Mouse (Mus musculus): ENCODE data around the gene 9430097D07Rik. TPM values are rescaled to one million over a fixed set of nuclear protein-coding genes. Genes with fewer than 3 reads are reported as not detected.

The 9430097D07Rik gene
- polyA plus RNA-seq, 1 experiment: not detected

DNA sequence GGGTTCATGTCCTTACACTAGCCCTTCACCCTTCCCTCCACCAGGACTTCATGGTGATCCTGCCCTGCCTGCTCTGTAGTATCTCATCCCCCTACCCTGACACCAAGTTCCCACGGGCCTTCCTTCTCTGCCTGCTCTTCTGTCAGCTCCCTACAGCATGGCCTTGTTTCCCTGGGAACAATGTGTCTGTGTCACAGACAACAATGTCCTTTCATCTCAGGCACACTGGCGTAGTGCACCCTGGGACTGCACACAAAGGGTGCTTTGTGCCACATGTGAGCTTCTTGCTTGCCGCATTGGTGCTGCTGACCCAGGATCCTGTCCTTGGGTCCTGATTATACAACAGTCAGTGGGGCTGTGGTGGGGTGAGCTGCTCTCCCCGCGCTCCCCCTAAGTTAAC lies 15.9 kb downstream of the 9430097D07Rik start:
- TF ChIP-seq POLR2A (IDR thresholded peaks at IDR 0.05; ENCODE audit: insufficient read depth, low read length) (no peak), EP300 (IDR thresholded peaks at IDR 0.05; ENCODE audit: insufficient read depth, low read depth, low read length) (no peak), CTCF (IDR thresholded peaks at IDR 0.05; ENCODE audit: low read depth, low read length) (no peak)
- Histone ChIP-seq H3K9me3 (replicated peaks; ENCODE audit: control insufficient read depth, insufficient read depth, low read length, poor library complexity, severe bottlenecking) (no peaks in the 10 kb centered on the region), H3K4me3 (ENCODE audit: low read depth, low read length) (no peak overlapping the region), H3K27ac (ENCODE audit: insufficient read depth, low read length) (no peak overlapping the region), H3K27me3 (ENCODE audit: control insufficient read depth, insufficient read depth, low read length, poor library complexity, severe bottlenecking) (no peaks in the 10 kb centered on the region), H3K36me3 (ENCODE audit: control insufficient read depth, insufficient read depth, low read length, poor library complexity, severe bottlenecking) (no peaks in the 10 kb centered on the region), H3K9ac (ENCODE audit: low read depth, poor library complexity, severe bottlenecking) (no peak overlapping the region), H3K4me1 (ENCODE audit: control insufficient read depth, insufficient read depth, low read length) (peaks cover 2% of the 10 kb centered on the region)

- peaks cover 2% of the 10 kb centered on the region for H3K4me1 ChIP-seq (ENCODE audit: control insufficient read depth, insufficient read depth, low read length)
- TF ChIP-seq CTCF (IDR thresholded peaks at IDR 0.05; ENCODE audit: low read depth, low read length) (no peak), EP300 (IDR thresholded peaks at IDR 0.05; ENCODE audit: insufficient read depth, low read depth, low read length) (no peak), POLR2A (IDR thresholded peaks at IDR 0.05; ENCODE audit: insufficient read depth, low read length) (no peak)
Measured at GRCm38 (mm10) chr2:32556019-32556418, 19.5 kb downstream of the 9430097D07Rik start.

DNA sequence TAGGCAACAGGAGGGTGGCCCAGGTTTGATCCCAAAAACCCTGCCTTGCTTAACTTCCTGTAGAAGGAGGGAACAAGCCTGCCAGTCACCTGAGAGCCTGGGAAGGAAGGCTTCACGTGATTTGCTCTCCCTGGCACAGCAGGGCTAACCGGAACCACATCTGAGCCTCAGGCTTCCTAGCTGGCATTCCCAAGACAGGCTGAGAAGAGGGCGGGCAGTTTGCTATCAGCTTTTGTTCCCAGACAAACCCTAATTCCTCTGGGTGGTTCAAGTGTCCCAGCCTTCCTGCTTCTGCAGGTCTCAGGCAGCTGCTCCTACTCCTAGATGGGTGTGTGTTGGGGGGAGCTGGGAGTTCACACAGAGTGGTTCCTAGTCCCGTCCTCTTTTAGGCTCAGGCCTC lies 20.0 kb downstream of the 9430097D07Rik start:
- no peaks in the 10 kb centered on the region for H3K27me3 ChIP-seq (ENCODE audit: control insufficient read depth, insufficient read depth, low read length, poor library complexity, severe bottlenecking)
- no peak overlapping the region for H3K27ac ChIP-seq (ENCODE audit: insufficient read depth, low read length)
- no peaks in the 10 kb centered on the region for H3K36me3 ChIP-seq (ENCODE audit: control insufficient read depth, insufficient read depth, low read length, poor library complexity, severe bottlenecking)
- H3K9ac ChIP-seq (ENCODE audit: low read depth, poor library complexity, severe bottlenecking): no peak overlapping the region
- peaks cover 2% of the 10 kb centered on the region for H3K4me1 ChIP-seq (ENCODE audit: control insufficient read depth, insufficient read depth, low read length)
- no peak for TF ChIP-seq POLR2A (IDR thresholded peaks at IDR 0.05; ENCODE audit: insufficient read depth, low read length)
- TF ChIP-seq EP300 (IDR thresholded peaks at IDR 0.05; ENCODE audit: insufficient read depth, low read depth, low read length): no peak
- TF ChIP-seq CTCF (IDR thresholded peaks at IDR 0.05; ENCODE audit: low read depth, low read length): no peak
- no peak overlapping the region for H3K4me3 ChIP-seq (ENCODE audit: low read depth, low read length)
- H3K9me3 ChIP-seq (replicated peaks; ENCODE audit: control insufficient read depth, insufficient read depth, low read length, poor library complexity, severe bottlenecking): no peaks in the 10 kb centered on the region

More at GRCm38 (mm10) chr2:32556019-32556418, 19.5 kb downstream of the 9430097D07Rik start:
- no peaks in the 10 kb centered on the region for H3K36me3 ChIP-seq (ENCODE audit: control insufficient read depth, insufficient read depth, low read length, poor library complexity, severe bottlenecking)
- H3K27me3 ChIP-seq (ENCODE audit: control insufficient read depth, insufficient read depth, low read length, poor library complexity, severe bottlenecking): no peaks in the 10 kb centered on the region
- no peak overlapping the region for H3K27ac ChIP-seq (ENCODE audit: insufficient read depth, low read length)
- no peak overlapping the region for H3K9ac ChIP-seq (ENCODE audit: low read depth, poor library complexity, severe bottlenecking)
- H3K9me3 ChIP-seq (replicated peaks; ENCODE audit: control insufficient read depth, insufficient read depth, low read length, poor library complexity, severe bottlenecking): no peaks in the 10 kb centered on the region
- H3K4me3 ChIP-seq (ENCODE audit: low read depth, low read length): no peak overlapping the region

- Histone ChIP-seq H3K9ac (ENCODE audit: low read depth, poor library complexity, severe bottlenecking) (no peak overlapping the region), H3K36me3 (ENCODE audit: control insufficient read depth, insufficient read depth, low read length, poor library complexity, severe bottlenecking) (no peaks in the 10 kb centered on the region), H3K4me1 (ENCODE audit: control insufficient read depth, insufficient read depth, low read length) (peaks cover 2% of the 10 kb centered on the region), H3K27me3 (ENCODE audit: control insufficient read depth, insufficient read depth, low read length, poor library complexity, severe bottlenecking) (no peaks in the 10 kb centered on the region), H3K27ac (ENCODE audit: insufficient read depth, low read length) (no peak overlapping the region), H3K9me3 (replicated peaks; ENCODE audit: control insufficient read depth, insufficient read depth, low read length, poor library complexity, severe bottlenecking) (no peaks in the 10 kb centered on the region), H3K4me3 (ENCODE audit: low read depth, low read length) (no peak overlapping the region)
- TF ChIP-seq POLR2A (IDR thresholded peaks at IDR 0.05; ENCODE audit: insufficient read depth, low read length) (no peak), CTCF (IDR thresholded peaks at IDR 0.05; ENCODE audit: low read depth, low read length) (no peak), EP300 (IDR thresholded peaks at IDR 0.05; ENCODE audit: insufficient read depth, low read depth, low read length) (no peak)
Measured at GRCm38 (mm10) chr2:32553592-32554148, 21.8 kb downstream of the 9430097D07Rik start.

DNA sequence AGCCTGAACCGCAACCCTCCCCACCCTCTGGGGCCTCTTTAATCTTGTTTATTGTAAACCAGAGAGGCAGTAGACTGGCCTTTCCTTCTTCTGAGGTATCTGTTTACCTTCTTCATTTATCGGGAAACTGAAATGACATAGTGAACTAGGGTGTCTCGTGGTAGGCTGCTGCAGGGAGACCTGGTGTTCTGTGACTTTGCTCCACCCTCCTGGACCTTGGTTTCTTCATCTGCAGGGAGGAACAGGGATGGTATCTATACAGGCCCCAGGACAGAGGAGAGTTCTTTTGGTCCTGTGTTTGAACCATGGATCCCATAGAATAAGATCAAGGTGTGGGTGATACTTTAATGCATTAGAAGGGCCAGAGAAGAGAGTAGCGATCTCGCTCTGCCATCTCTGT lies 24.2 kb downstream of the 9430097D07Rik start:
- Histone ChIP-seq H3K4me3 (ENCODE audit: low read depth, low read length) (no peak overlapping the region), H3K9me3 (replicated peaks; ENCODE audit: control insufficient read depth, insufficient read depth, low read length, poor library complexity, severe bottlenecking) (no peaks in the 10 kb centered on the region), H3K4me1 (ENCODE audit: control insufficient read depth, insufficient read depth, low read length) (peaks cover 2% of the 10 kb centered on the region), H3K36me3 (ENCODE audit: control insufficient read depth, insufficient read depth, low read length, poor library complexity, severe bottlenecking) (no peaks in the 10 kb centered on the region), H3K27me3 (ENCODE audit: control insufficient read depth, insufficient read depth, low read length, poor library complexity, severe bottlenecking) (no peaks in the 10 kb centered on the region), H3K27ac (ENCODE audit: insufficient read depth, low read length) (no peak overlapping the region), H3K9ac (ENCODE audit: low read depth, poor library complexity, severe bottlenecking) (no peak overlapping the region)
- TF ChIP-seq CTCF (IDR thresholded peaks at IDR 0.05; ENCODE audit: low read depth, low read length) (no peak), POLR2A (IDR thresholded peaks at IDR 0.05; ENCODE audit: insufficient read depth, low read length) (no peak), EP300 (IDR thresholded peaks at IDR 0.05; ENCODE audit: insufficient read depth, low read depth, low read length) (no peak)

- no peaks in the 10 kb centered on the region for H3K9me3 ChIP-seq (replicated peaks; ENCODE audit: control insufficient read depth, insufficient read depth, low read length, poor library complexity, severe bottlenecking)
- no peaks in the 10 kb centered on the region for H3K4me1 ChIP-seq (ENCODE audit: control insufficient read depth, insufficient read depth, low read length)
- TF ChIP-seq CTCF (IDR thresholded peaks at IDR 0.05; ENCODE audit: low read depth, low read length) (no peak), POLR2A (IDR thresholded peaks at IDR 0.05; ENCODE audit: insufficient read depth, low read length) (no peak), EP300 (IDR thresholded peaks at IDR 0.05; ENCODE audit: insufficient read depth, low read depth, low read length) (no peak)
- H3K27ac ChIP-seq (ENCODE audit: insufficient read depth, low read length): no peak overlapping the region
- H3K27me3 ChIP-seq (ENCODE audit: control insufficient read depth, insufficient read depth, low read length, poor library complexity, severe bottlenecking): no peaks in the 10 kb centered on the region
- no peak overlapping the region for H3K4me3 ChIP-seq (ENCODE audit: low read depth, low read length)
- no peaks in the 10 kb centered on the region for H3K36me3 ChIP-seq (ENCODE audit: control insufficient read depth, insufficient read depth, low read length, poor library complexity, severe bottlenecking)
- H3K9ac ChIP-seq (ENCODE audit: low read depth, poor library complexity, severe bottlenecking): no peak overlapping the region
Measured at GRCm38 (mm10) chr2:32549764-32550163, 25.7 kb downstream of the 9430097D07Rik start.

Measured in ES-Bruce4 (cell line).